Mouse (Mus musculus): ENCODE data around the gene Gjd2. TPM values are rescaled to one million over a fixed set of nuclear protein-coding genes. Genes with fewer than 3 reads are reported as not detected.

The Gjd2 gene
- polyA plus RNA-seq, 1 experiment from 2014 or later: 0.62 TPM

GRCm38 (mm10) chr2:113996930-113997329 lies 16.5 kb downstream of the Gjd2 start:
- Histone ChIP-seq H3K4me1 (ENCODE audit: control insufficient read depth, insufficient read depth, low read length) (no peaks in the 10 kb centered on the region), H3K9me3 (ENCODE audit: control insufficient read depth, low read depth, low read length) (no peaks in the 10 kb centered on the region), H3K27me3 (ENCODE audit: control insufficient read depth, insufficient read depth, low read length) (no peaks in the 10 kb centered on the region), H3K4me2 (replicated peaks; ENCODE audit: low read depth, low read length) (no peak overlapping the region), H3K27ac (ENCODE audit: low read length) (no peak overlapping the region), H3K36me3 (ENCODE audit: control insufficient read depth, insufficient read depth, low read length) (no peaks in the 10 kb centered on the region), H3K9ac (replicated peaks; ENCODE audit: low read depth, low read length) (no peak overlapping the region), H3K4me3 (ENCODE audit: low read depth, low read length) (no peak overlapping the region)
- ATAC-seq (ENCODE audit: insufficient number of reproducible peaks, insufficient read depth, low FRiP score, low read depth): no peak

- Histone ChIP-seq H3K27ac (ENCODE audit: low read length) (no peak overlapping the region), H3K36me3 (ENCODE audit: control insufficient read depth, insufficient read depth, low read length) (no peaks in the 10 kb centered on the region), H3K27me3 (ENCODE audit: control insufficient read depth, insufficient read depth, low read length) (no peaks in the 10 kb centered on the region), H3K9me3 (ENCODE audit: control insufficient read depth, low read depth, low read length) (no peaks in the 10 kb centered on the region), H3K9ac (replicated peaks; ENCODE audit: low read depth, low read length) (no peak overlapping the region), H3K4me2 (replicated peaks; ENCODE audit: low read depth, low read length) (no peak overlapping the region), H3K4me3 (ENCODE audit: low read depth, low read length) (no peak overlapping the region), H3K4me1 (ENCODE audit: control insufficient read depth, insufficient read depth, low read length) (no peaks in the 10 kb centered on the region)
- 79% methylated on average over 2 of the region's 2 CpGs for WGBS
- ATAC-seq (ENCODE audit: insufficient number of reproducible peaks, insufficient read depth, low FRiP score, low read depth): no peak
Measured at GRCm38 (mm10) chr2:113984890-113985289, 28.5 kb downstream of the Gjd2 start.

GRCm38 (mm10) chr2:113980664-113981063 lies 32.8 kb downstream of the Gjd2 start:
- Histone ChIP-seq H3K4me1 (ENCODE audit: control insufficient read depth, insufficient read depth, low read length) (no peaks in the 10 kb centered on the region), H3K4me2 (replicated peaks; ENCODE audit: low read depth, low read length) (no peak overlapping the region), H3K27ac (ENCODE audit: low read length) (no peak overlapping the region), H3K4me3 (ENCODE audit: low read depth, low read length) (no peak overlapping the region), H3K9ac (replicated peaks; ENCODE audit: low read depth, low read length) (no peak overlapping the region), H3K9me3 (ENCODE audit: control insufficient read depth, low read depth, low read length) (no peaks in the 10 kb centered on the region), H3K36me3 (ENCODE audit: control insufficient read depth, insufficient read depth, low read length) (no peaks in the 10 kb centered on the region), H3K27me3 (ENCODE audit: control insufficient read depth, insufficient read depth, low read length) (no peaks in the 10 kb centered on the region)
- no peak for ATAC-seq (ENCODE audit: insufficient number of reproducible peaks, insufficient read depth, low FRiP score, low read depth)
- 61% methylated on average over 8 of the region's 8 CpGs for WGBS

GRCm38 (mm10) chr2:113978151-113978771 lies 35.2 kb downstream of the Gjd2 start:
- ATAC-seq (ENCODE audit: insufficient number of reproducible peaks, insufficient read depth, low FRiP score, low read depth): no peak
- Histone ChIP-seq H3K36me3 (ENCODE audit: control insufficient read depth, insufficient read depth, low read length) (no peaks in the 10 kb centered on the region), H3K27me3 (ENCODE audit: control insufficient read depth, insufficient read depth, low read length) (no peaks in the 10 kb centered on the region), H3K27ac (ENCODE audit: low read length) (no peak overlapping the region), H3K4me1 (ENCODE audit: control insufficient read depth, insufficient read depth, low read length) (no peaks in the 10 kb centered on the region), H3K4me2 (replicated peaks; ENCODE audit: low read depth, low read length) (no peak overlapping the region), H3K9me3 (ENCODE audit: control insufficient read depth, low read depth, low read length) (no peaks in the 10 kb centered on the region), H3K9ac (replicated peaks; ENCODE audit: low read depth, low read length) (no peak overlapping the region), H3K4me3 (ENCODE audit: low read depth, low read length) (no peak overlapping the region)
- WGBS: 71% methylated on average over 5 of the region's 5 CpGs

GRCm38 (mm10) chr2:113973950-113974349 lies 39.5 kb downstream of the Gjd2 start:
- H3K27me3 ChIP-seq (ENCODE audit: control insufficient read depth, insufficient read depth, low read length): no peaks in the 10 kb centered on the region
- H3K4me1 ChIP-seq (ENCODE audit: control insufficient read depth, insufficient read depth, low read length): no peaks in the 10 kb centered on the region
- no peak overlapping the region for H3K9ac ChIP-seq (replicated peaks; ENCODE audit: low read depth, low read length)
- H3K9me3 ChIP-seq (ENCODE audit: control insufficient read depth, low read depth, low read length): no peaks in the 10 kb centered on the region
- H3K36me3 ChIP-seq (ENCODE audit: control insufficient read depth, insufficient read depth, low read length): no peaks in the 10 kb centered on the region
- no peak for ATAC-seq (ENCODE audit: insufficient number of reproducible peaks, insufficient read depth, low FRiP score, low read depth)
- 71% methylated on average over 7 of the region's 7 CpGs for WGBS
- no peak overlapping the region for H3K4me3 ChIP-seq (ENCODE audit: low read depth, low read length)
- H3K27ac ChIP-seq (ENCODE audit: low read length): no peak overlapping the region
- H3K4me2 ChIP-seq (replicated peaks; ENCODE audit: low read depth, low read length): no peak overlapping the region

- Histone ChIP-seq H3K9me3 (ENCODE audit: control insufficient read depth, low read depth, low read length) (no peaks in the 10 kb centered on the region), H3K27me3 (ENCODE audit: control insufficient read depth, insufficient read depth, low read length) (no peaks in the 10 kb centered on the region), H3K9ac (replicated peaks; ENCODE audit: low read depth, low read length) (no peak overlapping the region), H3K4me2 (replicated peaks; ENCODE audit: low read depth, low read length) (no peak overlapping the region), H3K4me3 (ENCODE audit: low read depth, low read length) (no peak overlapping the region), H3K27ac (ENCODE audit: low read length) (no peak overlapping the region), H3K36me3 (ENCODE audit: control insufficient read depth, insufficient read depth, low read length) (no peaks in the 10 kb centered on the region), H3K4me1 (ENCODE audit: control insufficient read depth, insufficient read depth, low read length) (no peaks in the 10 kb centered on the region)
- ATAC-seq (ENCODE audit: insufficient number of reproducible peaks, insufficient read depth, low FRiP score, low read depth): no peak
- 39% methylated on average over 4 of the region's 4 CpGs for WGBS
Measured at GRCm38 (mm10) chr2:113966421-113966820, 47.0 kb downstream of the Gjd2 start.

Other genes starting within 250 kb of the Gjd2 start
- gene Scg5, start 184.5 kb downstream of the Gjd2 start, polyA plus RNA-seq (2014; fragmentation: Nextera tagmentation; extraction: Ambion mirVana): 16.4 and 17.7 TPM in 2 replicates
- gene Arhgap11a, start 165.0 kb downstream of the Gjd2 start, polyA plus RNA-seq (2014; fragmentation: Nextera tagmentation; extraction: Ambion mirVana): 6.3 and 7.1 TPM in 2 replicates
- gene Actc1, start 39.9 kb upstream of the Gjd2 start, polyA plus RNA-seq (2014; fragmentation: Nextera tagmentation; extraction: Ambion mirVana): 43.6 and 50.3 TPM in 2 replicates
- 54.1 and 59.0 TPM in 2 replicates for gene Aqr, start 173.4 kb upstream of the Gjd2 start, polyA plus RNA-seq (2014; fragmentation: Nextera tagmentation; extraction: Ambion mirVana)
- 8.6 and 8.9 TPM in 2 replicates for gene Zfp770, start 187.8 kb upstream of the Gjd2 start, polyA plus RNA-seq (2014; fragmentation: Nextera tagmentation; extraction: Ambion mirVana)